Mouse (Mus musculus): ENCODE measurements around the gene Hbq1b. TPM values are rescaled to one million over a fixed set of nuclear protein-coding genes. Genes with fewer than 3 reads are reported as not detected.
"Not testable (repeated sequence)": the region's sequence is repeated elsewhere in the genome, so short reads cannot be mapped to it uniquely, and the experiment has no call there.

Hbq1b gene
- polyA plus RNA-seq, 1 experiment from 2014 or later = 6.9 TPM

- Histone ChIP-seq H3K9me3 (ENCODE audit: control insufficient read depth, low read length) (no peaks in the 10 kb centered on the region), H3K27ac (ENCODE audit: low read depth, low read length) (no peak overlapping the region; the same call in 1 of the 2 replicates), H3K9ac (ENCODE audit: low read length) (no peak overlapping the region), H3K36me3 (ENCODE audit: control insufficient read depth, insufficient read depth, low read length) (no peaks in the 10 kb centered on the region), H3K4me3 (ENCODE audit: low read depth, low read length) (no peak overlapping the region), H3K4me1 (ENCODE audit: control insufficient read depth, insufficient read depth, low read length) (no peaks in the 10 kb centered on the region), H3K27me3 (ENCODE audit: control insufficient read depth, insufficient read depth, low read length) (no peaks in the 10 kb centered on the region), H3K4me2 (no peak overlapping the region)
- WGBS = 69% methylated on average over 9 of the region's 9 CpGs
- ATAC-seq (ENCODE audit: low FRiP score) (no peak), DNase-seq (ENCODE audit: low spot score, missing footprints) (no peak)
These were observed 694 bp downstream of the Hbq1b start for GRCm38 (mm10) chr11:32287493-32287825.

GRCm38 (mm10) chr11:32292819-32293218, 6.1 kb downstream of the Hbq1b start:
- H3K36me3 ChIP-seq (ENCODE audit: control insufficient read depth, insufficient read depth, low read length); H3K27me3 ChIP-seq (ENCODE audit: control insufficient read depth, insufficient read depth, low read length); ATAC-seq (ENCODE audit: low FRiP score); H3K4me2 ChIP-seq; H3K4me3 ChIP-seq (ENCODE audit: low read depth, low read length); DNase-seq (ENCODE audit: low spot score, missing footprints); H3K27ac ChIP-seq (ENCODE audit: low read depth, low read length); H3K9me3 ChIP-seq (ENCODE audit: control insufficient read depth, low read length); H3K9ac ChIP-seq (ENCODE audit: low read length); H3K4me1 ChIP-seq (ENCODE audit: control insufficient read depth, insufficient read depth, low read length): not testable (repeated sequence)
- 85% methylated on average over 4 of the region's 4 CpGs for WGBS

- H3K27ac ChIP-seq (ENCODE audit: low read depth, low read length) = not testable (repeated sequence)
- WGBS = 78% methylated on average over 3 of the region's 3 CpGs
These were observed 6.7 kb downstream of the Hbq1b start for GRCm38 (mm10) chr11:32293479-32293878.

GRCm38 (mm10) chr11:32296203-32296602, 9.4 kb downstream of the Hbq1b start, which contains the start of gene Hba-a2:
Gene Hba-a2, plus strand, starts transcription at chr11:32296489.
- no CpG with 5 or more reads among the region's 4 CpGs for WGBS
- H3K4me2 ChIP-seq; DNase-seq (ENCODE audit: low spot score, missing footprints); H3K4me1 ChIP-seq (ENCODE audit: control insufficient read depth, insufficient read depth, low read length); H3K9ac ChIP-seq (ENCODE audit: low read length); H3K4me3 ChIP-seq (ENCODE audit: low read depth, low read length); H3K9me3 ChIP-seq (ENCODE audit: control insufficient read depth, low read length); H3K36me3 ChIP-seq (ENCODE audit: control insufficient read depth, insufficient read depth, low read length); ATAC-seq (ENCODE audit: low FRiP score); H3K27ac ChIP-seq (ENCODE audit: low read depth, low read length); H3K27me3 ChIP-seq (ENCODE audit: control insufficient read depth, insufficient read depth, low read length): not testable (repeated sequence)

More at GRCm38 (mm10) chr11:32293479-32293878, 6.7 kb downstream of the Hbq1b start:
- not testable (repeated sequence) for H3K36me3 ChIP-seq (ENCODE audit: control insufficient read depth, insufficient read depth, low read length); DNase-seq (ENCODE audit: low spot score, missing footprints); H3K9me3 ChIP-seq (ENCODE audit: control insufficient read depth, low read length); H3K4me1 ChIP-seq (ENCODE audit: control insufficient read depth, insufficient read depth, low read length); H3K4me2 ChIP-seq; H3K27me3 ChIP-seq (ENCODE audit: control insufficient read depth, insufficient read depth, low read length); ATAC-seq (ENCODE audit: low FRiP score); H3K4me3 ChIP-seq (ENCODE audit: low read depth, low read length); H3K9ac ChIP-seq (ENCODE audit: low read length)

GRCm38 (mm10) chr11:32297417-32297816, 10.7 kb downstream of the Hbq1b start:
- H3K4me2 ChIP-seq; H3K27me3 ChIP-seq (ENCODE audit: control insufficient read depth, insufficient read depth, low read length); H3K9ac ChIP-seq (ENCODE audit: low read length); ATAC-seq (ENCODE audit: low FRiP score); H3K4me3 ChIP-seq (ENCODE audit: low read depth, low read length); H3K9me3 ChIP-seq (ENCODE audit: control insufficient read depth, low read length); H3K4me1 ChIP-seq (ENCODE audit: control insufficient read depth, insufficient read depth, low read length); H3K36me3 ChIP-seq (ENCODE audit: control insufficient read depth, insufficient read depth, low read length); H3K27ac ChIP-seq (ENCODE audit: low read depth, low read length); DNase-seq (ENCODE audit: low spot score, missing footprints): not testable (repeated sequence)
- 49% methylated on average over 2 of the region's 2 CpGs for WGBS

GRCm38 (mm10) chr11:32297866-32298531, 11.2 kb downstream of the Hbq1b start:
- no peaks in the 10 kb centered on the region for H3K36me3 ChIP-seq (ENCODE audit: control insufficient read depth, insufficient read depth, low read length)
- no peak overlapping the region for H3K4me2 ChIP-seq
- H3K4me3 ChIP-seq (ENCODE audit: low read depth, low read length) = no peak overlapping the region
- no peak for ATAC-seq (ENCODE audit: low FRiP score)
- H3K27me3 ChIP-seq (ENCODE audit: control insufficient read depth, insufficient read depth, low read length) = peaks cover 4% of the 10 kb centered on the region
- no peaks in the 10 kb centered on the region for H3K4me1 ChIP-seq (ENCODE audit: control insufficient read depth, insufficient read depth, low read length)
- H3K9me3 ChIP-seq (ENCODE audit: control insufficient read depth, low read length) = no peaks in the 10 kb centered on the region
- DNase-seq (ENCODE audit: low spot score, missing footprints) = no peak
- no peak overlapping the region for H3K27ac ChIP-seq (ENCODE audit: low read depth, low read length)
- WGBS = 81% methylated on average over 1 of the region's 1 CpGs
- H3K9ac ChIP-seq (ENCODE audit: low read length) = no peak overlapping the region

GRCm38 (mm10) chr11:32298532-32298918, 11.8 kb downstream of the Hbq1b start:
- no peaks in the 10 kb centered on the region for H3K4me1 ChIP-seq (ENCODE audit: control insufficient read depth, insufficient read depth, low read length)
- no peaks in the 10 kb centered on the region for H3K36me3 ChIP-seq (ENCODE audit: control insufficient read depth, insufficient read depth, low read length)
- ATAC-seq (ENCODE audit: low FRiP score) (no peak), DNase-seq (ENCODE audit: low spot score, missing footprints) (no peak)
- no peak overlapping the region for H3K27ac ChIP-seq (ENCODE audit: low read depth, low read length)
- no peak overlapping the region for H3K4me3 ChIP-seq (ENCODE audit: low read depth, low read length)
- H3K27me3 ChIP-seq (ENCODE audit: control insufficient read depth, insufficient read depth, low read length) = peaks cover 4% of the 10 kb centered on the region
- H3K9me3 ChIP-seq (ENCODE audit: control insufficient read depth, low read length) = no peaks in the 10 kb centered on the region
- no peak overlapping the region for H3K9ac ChIP-seq (ENCODE audit: low read length)
- WGBS = 93% methylated on average over 2 of the region's 2 CpGs
- H3K4me2 ChIP-seq = no peak overlapping the region

- WGBS = 8% methylated on average over 16 of the region's 16 CpGs
- not testable (repeated sequence) for H3K27me3 ChIP-seq (ENCODE audit: control insufficient read depth, insufficient read depth, low read length); H3K36me3 ChIP-seq (ENCODE audit: control insufficient read depth, insufficient read depth, low read length); H3K9me3 ChIP-seq (ENCODE audit: control insufficient read depth, low read length); H3K4me3 ChIP-seq (ENCODE audit: low read depth, low read length); H3K27ac ChIP-seq (ENCODE audit: low read depth, low read length); H3K4me1 ChIP-seq (ENCODE audit: control insufficient read depth, insufficient read depth, low read length); H3K9ac ChIP-seq (ENCODE audit: low read length)
- peak; percentile 61 for ATAC-seq (ENCODE audit: low FRiP score)
- peak; percentile 93 for DNase-seq (ENCODE audit: low spot score, missing footprints)
- peak within 1 kb of the TSS; percentile 38 for H3K4me2 ChIP-seq
These were observed 13.1 kb downstream of the Hbq1b start, which contains the start of gene Hbq1a for GRCm38 (mm10) chr11:32299865-32300264. Gene Hbq1a, plus strand, starts transcription at chr11:32300069.

- Histone ChIP-seq H3K27ac (ENCODE audit: low read depth, low read length) (no peak overlapping the region), H3K9ac (ENCODE audit: low read length) (no peak overlapping the region), H3K4me2 (peak overlapping the region; percentile 38), H3K9me3 (ENCODE audit: control insufficient read depth, low read length) (no peaks in the 10 kb centered on the region), H3K27me3 (ENCODE audit: control insufficient read depth, insufficient read depth, low read length) (peaks cover 4% of the 10 kb centered on the region), H3K4me3 (ENCODE audit: low read depth, low read length) (no peak overlapping the region), H3K4me1 (ENCODE audit: control insufficient read depth, insufficient read depth, low read length) (no peaks in the 10 kb centered on the region), H3K36me3 (ENCODE audit: control insufficient read depth, insufficient read depth, low read length) (no peaks in the 10 kb centered on the region)
- 60% methylated on average over 14 of the region's 17 CpGs for WGBS
- DNase-seq (ENCODE audit: low spot score, missing footprints) (no peak), ATAC-seq (ENCODE audit: low FRiP score) (peak; percentile 11; the same call in 1 of the 2 replicates)
These were observed 13.8 kb downstream of the Hbq1b start for GRCm38 (mm10) chr11:32300279-32301267.

Measured in midbrain, embryonic 11.5 days (tissue).